Mouse (Mus musculus): ENCODE results near the gene Mertk. TPM values are rescaled to one million over a fixed set of nuclear protein-coding genes. Genes with fewer than 3 reads are reported as not detected.

The Mertk gene
- total RNA-seq, 2 experiments from 2014 or later = 12.8 to 17.5 TPM

- no peak for DNase-seq (ENCODE audit: low spot score in 2 of 2)
These were observed 63.3 kb downstream of the Mertk start for GRCm38 (mm10) chr2:128762008-128762407.

DNA sequence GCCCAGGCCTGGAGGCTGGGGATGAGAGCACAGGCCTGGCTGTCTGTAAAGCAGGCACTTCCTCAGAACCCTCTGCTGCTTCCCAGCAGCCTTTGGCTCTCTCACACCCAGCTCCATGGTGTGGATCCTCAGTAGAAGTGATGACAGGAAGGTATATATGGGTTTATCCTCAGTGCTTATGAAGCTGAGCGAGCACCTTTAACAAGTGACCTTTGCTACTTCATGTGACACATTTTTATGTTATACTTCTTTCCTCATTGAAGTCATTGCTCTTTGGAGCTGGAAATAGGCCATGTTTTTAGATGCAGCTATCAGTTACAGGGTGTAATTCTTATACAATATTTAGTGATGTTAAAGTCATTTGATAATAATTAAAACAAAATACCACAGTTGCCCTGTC lies 67.0 kb downstream of the Mertk start:
- DNase-seq (ENCODE audit: low spot score in 2 of 2) = no peak

DNA sequence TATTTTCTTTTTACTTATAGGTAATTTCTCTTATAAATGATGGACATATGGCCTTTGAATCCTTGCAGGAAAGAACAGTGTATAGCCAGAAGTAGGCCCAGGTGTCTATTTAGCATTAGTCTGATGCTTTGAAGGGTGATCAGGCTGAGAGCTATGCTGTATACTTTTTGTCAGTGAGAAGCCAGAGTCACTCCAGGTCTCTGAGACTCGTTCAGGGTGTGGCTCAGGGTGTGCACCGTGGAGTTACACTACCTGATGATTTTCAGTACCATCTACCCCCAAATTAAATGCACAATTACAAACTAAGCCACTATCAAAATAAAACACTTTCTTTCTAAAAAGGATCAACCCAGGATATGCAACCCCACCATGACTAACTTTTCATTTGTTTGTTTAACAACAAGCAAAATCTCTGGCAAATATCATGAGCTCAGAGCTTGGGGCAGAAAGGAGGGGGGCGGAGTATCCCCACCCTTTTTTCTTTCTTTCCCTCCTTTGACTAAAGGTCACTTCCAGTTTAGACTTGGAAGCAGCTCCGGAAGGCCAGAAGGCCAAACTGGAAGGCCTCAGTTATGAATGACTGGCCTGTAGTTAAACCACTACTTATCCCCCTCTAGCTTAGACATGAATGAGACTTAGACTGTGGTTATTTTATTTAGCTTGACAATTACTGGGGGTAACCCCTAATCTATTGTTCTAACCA lies 69.9 kb downstream of the Mertk start:
- no peak for DNase-seq (ENCODE audit: low spot score in 2 of 2)

DNA sequence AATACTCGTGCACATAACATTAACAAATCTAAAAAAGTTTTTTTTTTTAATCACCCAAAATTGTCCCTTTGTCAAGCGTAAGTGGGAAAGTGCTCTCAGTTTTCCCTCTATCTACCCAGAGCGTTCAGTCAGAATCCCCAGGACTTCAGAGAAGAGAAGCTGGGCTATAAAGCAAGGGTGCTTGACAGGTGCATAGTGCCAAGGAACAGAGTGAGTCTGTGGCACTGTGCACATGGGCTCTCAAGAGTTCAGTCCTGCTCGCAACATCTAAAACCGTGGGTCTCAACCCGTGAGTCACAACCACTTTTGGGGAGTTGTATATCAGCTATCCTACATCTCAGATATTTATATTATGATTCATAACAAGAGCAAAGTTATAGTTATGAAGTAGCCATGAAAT lies 71.8 kb downstream of the Mertk start:
- DNase-seq (ENCODE audit: low spot score in 2 of 2) = no peak

- DNase-seq (ENCODE audit: low spot score in 2 of 2) = no peak
These were observed 72.3 kb downstream of the Mertk start for GRCm38 (mm10) chr2:128771048-128771447.

- DNase-seq (ENCODE audit: low spot score in 2 of 2) = no peak
These were observed 73.1 kb downstream of the Mertk start for GRCm38 (mm10) chr2:128771750-128772338.

- DNase-seq (ENCODE audit: low spot score in 2 of 2) = no peak
These were observed 83.5 kb downstream of the Mertk start for GRCm38 (mm10) chr2:128782231-128782630.

GRCm38 (mm10) chr2:128783660-128784345 lies 85.0 kb downstream of the Mertk start:
- DNase-seq (ENCODE audit: low spot score in 2 of 2) = no peak

DNA sequence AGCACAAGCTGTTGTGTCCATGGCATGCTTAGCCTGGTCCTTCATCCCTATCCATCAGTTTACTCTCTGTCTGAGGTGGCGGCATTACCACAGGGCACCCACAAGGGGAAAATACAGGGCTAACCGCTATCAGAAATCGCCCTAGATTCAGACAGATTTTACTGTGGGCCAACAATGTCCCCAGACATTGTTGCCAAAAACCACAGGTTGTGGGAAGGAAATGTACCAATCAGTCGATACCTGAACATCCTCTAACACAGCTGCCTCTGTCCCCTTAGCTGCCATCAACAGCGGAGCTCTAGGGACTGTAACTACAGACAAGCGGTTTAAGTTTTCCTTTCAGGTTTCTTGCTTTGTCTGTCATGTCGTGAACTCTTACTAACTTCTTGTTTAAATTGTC lies 86.1 kb downstream of the Mertk start:
- DNase-seq (ENCODE audit: low spot score in 2 of 2) = no peak

DNA sequence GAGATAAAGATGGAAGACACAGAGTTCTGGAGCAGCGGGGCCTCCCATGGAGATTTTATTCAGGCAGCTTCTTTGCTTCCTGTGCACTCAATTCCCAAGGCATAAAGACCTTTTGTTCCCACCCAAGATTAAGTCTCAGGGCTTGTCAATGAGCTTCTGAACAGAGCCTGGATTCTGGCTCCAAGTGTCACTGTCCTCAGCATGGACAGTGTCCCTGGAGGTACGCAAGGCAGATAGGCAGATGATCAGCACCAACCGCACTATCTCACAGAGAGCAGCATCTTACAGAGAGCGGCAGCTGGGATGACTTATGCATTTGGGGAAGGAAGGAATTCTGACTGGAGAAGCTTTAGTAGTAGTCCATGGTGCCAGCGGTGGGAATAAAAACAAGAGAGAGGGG lies 87.6 kb downstream of the Mertk start:
- DNase-seq (ENCODE audit: low spot score in 2 of 2) = no peak

- no peak for DNase-seq (ENCODE audit: low spot score in 2 of 2)
These were observed 88.0 kb downstream of the Mertk start for GRCm38 (mm10) chr2:128786795-128787194.

DNA sequence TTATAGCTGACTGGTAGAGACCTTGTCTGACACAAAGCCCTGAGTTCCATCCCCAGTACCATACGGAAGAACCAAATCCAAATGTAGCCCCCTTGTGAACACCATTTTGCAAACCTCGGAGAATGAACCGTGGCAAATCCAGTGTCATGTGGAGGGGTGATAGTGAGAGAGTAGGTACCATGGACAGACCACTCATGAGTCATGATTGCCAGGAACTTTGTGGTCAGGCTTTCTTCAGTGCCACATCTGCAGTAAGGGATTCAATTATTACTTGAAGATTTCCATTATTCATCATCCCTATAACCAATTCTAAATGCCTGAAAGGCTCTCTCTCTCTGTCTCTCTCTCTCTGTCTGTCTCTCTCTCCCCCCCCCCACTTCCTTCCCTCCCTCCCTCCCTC lies 89.0 kb downstream of the Mertk start:
- no peak for DNase-seq (ENCODE audit: low spot score in 2 of 2)

- DNase-seq (ENCODE audit: low spot score in 2 of 2) = no peak
These were observed 92.3 kb downstream of the Mertk start for GRCm38 (mm10) chr2:128790875-128791614.

DNA sequence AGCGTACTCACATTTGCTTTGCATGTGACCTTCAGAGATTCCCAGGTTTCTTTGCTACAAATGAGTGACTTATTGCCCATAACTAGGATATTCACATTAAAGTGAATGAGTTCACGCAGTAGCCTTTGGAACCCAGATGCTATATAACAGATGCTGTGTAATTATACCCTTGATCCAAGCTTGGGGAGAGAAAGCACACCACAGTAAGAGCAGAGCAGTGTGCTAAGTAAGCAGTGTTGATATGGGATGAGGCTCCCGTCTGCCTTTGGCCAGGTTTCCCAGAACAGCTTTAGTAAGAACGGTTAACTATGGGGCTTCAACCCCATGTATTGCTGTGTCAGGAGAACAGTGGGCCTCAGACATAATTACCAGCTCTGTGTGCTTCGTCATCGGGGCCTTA lies 95.2 kb downstream of the Mertk start:
- no peak for DNase-seq (ENCODE audit: low spot score in 2 of 2)

DNA sequence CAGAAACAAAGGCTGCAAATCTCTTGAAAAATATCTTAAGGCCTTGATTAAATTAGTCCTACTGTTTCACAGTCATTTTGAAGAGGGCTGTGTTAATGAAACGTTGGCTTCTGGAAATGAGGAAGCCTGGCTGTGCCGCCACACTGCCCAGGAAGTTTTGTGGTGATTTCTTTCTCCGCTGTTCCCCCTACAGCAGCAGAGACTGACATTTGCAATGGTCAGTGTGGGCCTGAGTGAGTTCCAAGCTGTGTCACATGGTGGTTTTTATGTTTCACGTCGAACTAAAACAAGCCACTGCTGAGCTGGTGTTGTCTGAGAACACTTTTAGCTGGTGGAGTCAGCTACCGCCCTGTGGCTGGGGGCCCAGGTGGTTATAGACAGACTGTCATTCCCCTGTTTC lies 97.7 kb downstream of the Mertk start:
- no peak for DNase-seq (ENCODE audit: low spot score in 2 of 2)

- DNase-seq (ENCODE audit: low spot score in 2 of 2) = no peak
These were observed 104.7 kb downstream of the Mertk start for GRCm38 (mm10) chr2:128803441-128803840.

GRCm38 (mm10) chr2:128805341-128805740 lies 106.6 kb downstream of the Mertk start:
- no peak for DNase-seq (ENCODE audit: low spot score in 2 of 2)

DNA sequence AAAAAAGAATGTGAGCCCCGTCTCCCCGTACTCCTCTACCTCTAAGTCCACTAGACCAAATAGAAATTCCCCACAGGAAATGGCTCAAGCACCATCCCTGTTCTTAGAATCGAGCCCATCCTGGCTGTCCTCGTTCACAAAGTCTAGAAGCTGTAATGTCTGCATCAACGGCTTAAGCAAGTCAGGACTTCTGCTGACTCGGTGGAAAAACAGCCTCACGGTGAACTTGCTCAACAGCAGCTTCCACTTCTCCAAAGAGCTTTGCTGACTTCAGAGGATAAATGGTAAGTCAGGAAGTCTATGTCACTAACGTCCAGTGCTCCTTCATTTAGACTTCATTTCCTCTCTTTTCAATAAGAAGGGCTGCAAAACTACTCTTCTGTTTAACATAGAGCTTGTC lies 107.8 kb downstream of the Mertk start:
- DNase-seq (ENCODE audit: low spot score in 2 of 2) = no peak

- no peak for DNase-seq (ENCODE audit: low spot score in 2 of 2)
These were observed 114.0 kb downstream of the Mertk start for GRCm38 (mm10) chr2:128812761-128813160.

DNA sequence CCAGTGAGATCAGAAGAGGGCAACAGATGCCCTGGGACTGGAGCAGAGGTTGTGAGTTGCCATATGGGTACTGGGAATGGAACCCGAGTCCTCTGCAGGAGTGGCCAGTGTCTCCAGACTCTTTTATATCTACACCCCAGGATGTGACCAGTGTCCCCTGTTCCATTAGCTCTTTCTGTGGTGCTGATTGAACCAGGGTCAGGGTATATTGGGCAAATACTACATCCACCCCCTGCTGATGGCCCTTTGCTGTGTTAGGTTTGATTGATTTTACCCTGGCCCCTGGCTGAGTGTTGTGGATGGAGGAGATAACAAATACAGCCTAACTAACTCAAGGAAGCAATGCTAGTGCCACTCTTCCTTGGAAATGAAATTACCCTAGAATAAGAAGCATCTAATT lies 117.6 kb downstream of the Mertk start:
- no peak for DNase-seq (ENCODE audit: low spot score in 2 of 2)

DNA sequence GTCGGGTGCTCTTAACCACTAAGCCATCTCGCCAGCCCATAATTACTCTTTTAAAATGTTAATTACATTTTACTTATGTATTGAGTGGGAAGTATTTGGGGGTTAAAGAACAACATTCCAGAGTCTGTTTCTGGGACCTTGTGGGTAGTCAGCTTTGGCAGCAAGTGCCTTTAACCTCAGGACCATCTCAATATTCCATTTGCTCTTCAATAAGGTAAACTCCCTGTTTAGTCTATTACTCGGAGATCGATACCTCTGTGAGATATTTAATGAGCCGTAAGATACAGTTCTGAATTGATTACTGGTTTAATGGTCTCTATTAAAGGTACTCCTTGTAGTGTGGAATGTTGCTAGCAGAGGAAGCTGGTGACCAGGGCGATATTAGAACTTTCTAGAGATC lies 118.2 kb downstream of the Mertk start:
- DNase-seq (ENCODE audit: low spot score in 2 of 2) = no peak

DNA sequence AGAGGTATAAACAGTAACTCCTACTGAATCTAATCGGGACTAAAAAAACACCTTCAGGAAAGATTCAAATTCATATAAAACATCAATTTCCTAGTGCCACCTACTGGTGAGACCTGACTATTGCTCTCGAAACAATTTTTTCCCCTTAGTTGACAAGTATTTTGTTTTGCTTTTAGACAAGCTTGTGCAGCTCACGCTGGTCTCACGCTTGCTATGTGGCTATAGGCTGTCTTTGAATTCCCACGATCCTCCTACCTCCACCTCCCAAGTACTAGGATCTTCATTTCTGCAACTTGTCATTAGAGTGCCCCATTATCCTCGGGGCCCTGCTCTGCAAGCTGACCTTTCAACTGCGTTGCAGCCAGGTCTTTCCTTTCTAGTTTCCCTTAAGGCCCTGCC lies 118.6 kb downstream of the Mertk start:
- DNase-seq (ENCODE audit: low spot score in 2 of 2) = no peak
